Mouse (Mus musculus) cerebellum, adult 2 months (tissue): ENCODE data around the gene Scfd2.

ENCODE experiments used
- CTCF ChIP-seq: fragments of 200-500 bp; IDR thresholded peaks from 2 replicates; pipeline ENCODE4 v1.5.1; 2011; ENCODE audit warnings: low read depth, mild to moderate bottlenecking, control low read depth, low read length, moderate library complexity, borderline replicate concordance; ENCODE audit not compliant: insufficient read depth
- POLR2A ChIP-seq: fragments of 200-500 bp; IDR thresholded peaks from 2 replicates; pipeline ENCODE4 v1.6.1; 2011; ENCODE audit warnings: low read length, control low read depth, borderline replicate concordance; ENCODE audit not compliant: insufficient read depth

DNA sequence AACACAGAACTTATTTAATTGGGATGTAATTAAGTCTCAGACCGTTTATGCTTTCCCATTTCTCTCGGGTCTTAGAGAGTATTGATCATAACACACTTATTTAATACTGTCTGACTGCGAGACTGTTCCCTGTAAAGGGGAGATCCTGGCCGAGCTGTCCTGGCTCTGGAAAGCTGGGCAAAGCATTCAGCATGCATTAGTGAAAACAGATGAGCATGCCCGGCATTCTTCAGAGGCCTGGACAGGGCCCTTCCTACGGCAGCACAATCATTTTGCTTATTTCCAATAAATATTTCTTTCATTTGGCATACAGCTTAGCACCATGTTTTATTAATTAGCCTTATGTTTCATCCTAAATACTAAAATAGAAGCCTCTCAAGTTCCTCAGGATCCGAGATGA, 245.8 kb downstream of the Scfd2 start:
- TF ChIP-seq CTCF, result no peak
- no peak for TF ChIP-seq POLR2A
